Mouse (Mus musculus) liver, adult (tissue): ENCODE measurements around the gene Fxyd4.

Experiments
- GATA4 ChIP-seq: IDR thresholded peaks from 2 replicates; pipeline ENCODE4 v1.6.1; 2014; ENCODE audit warnings: mild to moderate bottlenecking, low read length; ENCODE audit not compliant: insufficient replicate concordance

The Fxyd4 gene

GRCm38 (mm10) chr6:117906015-117906531, 31.4 kb downstream of the Fxyd4 start:
- no peak for TF ChIP-seq GATA4

- no peak for TF ChIP-seq GATA4
Observed at GRCm38 (mm10) chr6:117905260-117905930, 32.1 kb downstream of the Fxyd4 start.

GRCm38 (mm10) chr6:117903836-117904235, 33.7 kb downstream of the Fxyd4 start:
- no peak for TF ChIP-seq GATA4

- TF ChIP-seq GATA4: no peak
Observed at GRCm38 (mm10) chr6:117902556-117902955, 34.9 kb downstream of the Fxyd4 start.

- TF ChIP-seq GATA4: no peak
Observed at GRCm38 (mm10) chr6:117901510-117902402, 35.7 kb downstream of the Fxyd4 start.

GRCm38 (mm10) chr6:117900126-117901080, 37.1 kb downstream of the Fxyd4 start, which contains the start of gene Hnrnpf:
TSS of gene Hnrnpf (plus strand) at chr6:117900324.
- TF ChIP-seq GATA4: no peak

- no peak for TF ChIP-seq GATA4
Observed at GRCm38 (mm10) chr6:117897800-117898199, 39.7 kb downstream of the Fxyd4 start.

- no peak for TF ChIP-seq GATA4
Observed at GRCm38 (mm10) chr6:117893435-117893834, 44.1 kb downstream of the Fxyd4 start.

GRCm38 (mm10) chr6:117892386-117892785, 45.1 kb downstream of the Fxyd4 start:
- TF ChIP-seq GATA4: no peak

- TF ChIP-seq GATA4: no peak
Observed at GRCm38 (mm10) chr6:117891369-117892160, 45.9 kb downstream of the Fxyd4 start.

GRCm38 (mm10) chr6:117890257-117890656, 47.2 kb downstream of the Fxyd4 start:
- TF ChIP-seq GATA4: no peak

- no peak for TF ChIP-seq GATA4
Observed at GRCm38 (mm10) chr6:117888642-117889096, 48.8 kb downstream of the Fxyd4 start.

GRCm38 (mm10) chr6:117888032-117888431, 49.5 kb downstream of the Fxyd4 start:
- TF ChIP-seq GATA4: no peak

- no peak for TF ChIP-seq GATA4
Observed at GRCm38 (mm10) chr6:117885943-117886342, 51.5 kb downstream of the Fxyd4 start.
